Mouse (Mus musculus): ENCODE results near the gene Enthd1.
"Not testable (repeated sequence)": the region's sequence is repeated elsewhere in the genome, so short reads cannot be mapped to it uniquely, and the experiment has no call there.

Enthd1 gene

GRCm38 (mm10) chr15:80565106-80565665 lies at the start of gene Enthd1:
TSS of gene Enthd1 (minus strand) at chr15:80565156.
- DNase-seq, result no peak

GRCm38 (mm10) chr15:80613904-80614303 lies 48.9 kb upstream of the Enthd1 start:
- DNase-seq, result no peak

GRCm38 (mm10) chr15:80611478-80611877 lies 46.5 kb upstream of the Enthd1 start:
- no peak for DNase-seq

GRCm38 (mm10) chr15:80610335-80610734 lies 45.4 kb upstream of the Enthd1 start:
- no peak for DNase-seq

- DNase-seq, result no peak
Measured at GRCm38 (mm10) chr15:80607970-80608369, 43.0 kb upstream of the Enthd1 start.

- no peak for DNase-seq
Measured at GRCm38 (mm10) chr15:80604026-80604425, 39.1 kb upstream of the Enthd1 start.

GRCm38 (mm10) chr15:80602487-80602886 lies 37.5 kb upstream of the Enthd1 start:
- DNase-seq, result no peak

GRCm38 (mm10) chr15:80601456-80601855 lies 36.5 kb upstream of the Enthd1 start:
- DNase-seq, result no peak

GRCm38 (mm10) chr15:80599843-80600242 lies 34.9 kb upstream of the Enthd1 start:
- DNase-seq, result no peak

- DNase-seq, result peak; percentile 77 to 83
Measured at GRCm38 (mm10) chr15:80599213-80599750, 34.3 kb upstream of the Enthd1 start.

- no peak for DNase-seq
Measured at GRCm38 (mm10) chr15:80598750-80599149, 33.8 kb upstream of the Enthd1 start.

GRCm38 (mm10) chr15:80593877-80594276 lies 28.9 kb upstream of the Enthd1 start:
- no peak for DNase-seq

GRCm38 (mm10) chr15:80592737-80593136 lies 27.8 kb upstream of the Enthd1 start:
- DNase-seq, result no peak

GRCm38 (mm10) chr15:80590641-80591040 lies 25.7 kb upstream of the Enthd1 start:
- no peak for DNase-seq

GRCm38 (mm10) chr15:80586296-80586695 lies 21.3 kb upstream of the Enthd1 start:
- DNase-seq, result no peak

GRCm38 (mm10) chr15:80582581-80583495 lies 17.9 kb upstream of the Enthd1 start:
- DNase-seq, result no peak

- DNase-seq, result not testable (repeated sequence)
Measured at GRCm38 (mm10) chr15:80580585-80580984, 15.6 kb upstream of the Enthd1 start.

GRCm38 (mm10) chr15:80579121-80579520 lies 14.2 kb upstream of the Enthd1 start:
- no peak for DNase-seq

- DNase-seq, result no peak
Measured at GRCm38 (mm10) chr15:80577166-80577960, 12.4 kb upstream of the Enthd1 start.

- DNase-seq, result no peak
Measured at GRCm38 (mm10) chr15:80576415-80576994, 11.5 kb upstream of the Enthd1 start.

GRCm38 (mm10) chr15:80575817-80576370 lies 10.9 kb upstream of the Enthd1 start:
- DNase-seq, result no peak
